Mouse (Mus musculus) embryo, embryonic 9.5 days (tissue): Measurements from ENCODE around the gene Phrf1.

Experiments used
- DNase-seq: peaks from one replicate; pipeline ENCODE4 v3.0.0-alpha.2; 2017; ENCODE audit errors: extremely low spot score

Phrf1 gene

GRCm38 (mm10) chr7:141228279-141229067, at the start of gene Phrf1:
Phrf1 (plus strand) TSS chr7:141228784.
- peak; percentile 93 for DNase-seq

- no peak for DNase-seq
These were observed 40.4 kb upstream of the Phrf1 start for GRCm38 (mm10) chr7:141188194-141188593.

GRCm38 (mm10) chr7:141188733-141189132, 39.9 kb upstream of the Phrf1 start:
- DNase-seq = no peak

GRCm38 (mm10) chr7:141190220-141190619, 38.4 kb upstream of the Phrf1 start:
- DNase-seq = no peak

- DNase-seq = no peak
These were observed 37.5 kb upstream of the Phrf1 start for GRCm38 (mm10) chr7:141191036-141191435.

- DNase-seq = no peak
These were observed 36.5 kb upstream of the Phrf1 start for GRCm38 (mm10) chr7:141191796-141192685.

- DNase-seq = no peak
These were observed 35.7 kb upstream of the Phrf1 start for GRCm38 (mm10) chr7:141192776-141193347.

- peak; percentile 69 for DNase-seq
These were observed 35.2 kb upstream of the Phrf1 start for GRCm38 (mm10) chr7:141193348-141193856.

- peak; percentile 97 for DNase-seq
These were observed 34.6 kb upstream of the Phrf1 start, which contains the start of the genes Hras and Lrrc56 for GRCm38 (mm10) chr7:141193948-141194347. Hras (minus strand) TSS chr7:141194005. Lrrc56 (plus strand) TSS chr7:141194157.

- DNase-seq = no peak
These were observed 34.2 kb upstream of the Phrf1 start for GRCm38 (mm10) chr7:141194409-141194808.

- peak; percentile 93 for DNase-seq
These were observed 33.8 kb upstream of the Phrf1 start for GRCm38 (mm10) chr7:141194830-141195229.

- DNase-seq = no peak
These were observed 32.8 kb upstream of the Phrf1 start for GRCm38 (mm10) chr7:141195754-141196153.

- no peak for DNase-seq
These were observed 31.8 kb upstream of the Phrf1 start for GRCm38 (mm10) chr7:141196619-141197282.

- DNase-seq = no peak
These were observed 30.5 kb upstream of the Phrf1 start for GRCm38 (mm10) chr7:141198121-141198520.

- DNase-seq = no peak
These were observed 24.0 kb upstream of the Phrf1 start for GRCm38 (mm10) chr7:141204546-141204945.

GRCm38 (mm10) chr7:141205504-141205903, 23.1 kb upstream of the Phrf1 start:
- DNase-seq = no peak

- no peak for DNase-seq
These were observed 22.2 kb upstream of the Phrf1 start for GRCm38 (mm10) chr7:141206182-141206937.

- no peak for DNase-seq
These were observed 19.1 kb upstream of the Phrf1 start for GRCm38 (mm10) chr7:141209526-141209925.

GRCm38 (mm10) chr7:141210137-141210536, 18.4 kb upstream of the Phrf1 start:
- no peak for DNase-seq

- DNase-seq = no peak
These were observed 17.9 kb upstream of the Phrf1 start for GRCm38 (mm10) chr7:141210606-141211131.
